Mouse (Mus musculus): ENCODE results near the gene Nr1d2. TPM values are rescaled to one million over a fixed set of nuclear protein-coding genes. Genes with fewer than 3 reads are reported as not detected.
"Not testable (repeated sequence)": the region's sequence is repeated elsewhere in the genome, so short reads cannot be mapped to it uniquely, and the experiment has no call there.

Gene Nr1d2
- polyA plus RNA-seq, 1 experiment from 2014 or later, result 5.4 TPM

DNA sequence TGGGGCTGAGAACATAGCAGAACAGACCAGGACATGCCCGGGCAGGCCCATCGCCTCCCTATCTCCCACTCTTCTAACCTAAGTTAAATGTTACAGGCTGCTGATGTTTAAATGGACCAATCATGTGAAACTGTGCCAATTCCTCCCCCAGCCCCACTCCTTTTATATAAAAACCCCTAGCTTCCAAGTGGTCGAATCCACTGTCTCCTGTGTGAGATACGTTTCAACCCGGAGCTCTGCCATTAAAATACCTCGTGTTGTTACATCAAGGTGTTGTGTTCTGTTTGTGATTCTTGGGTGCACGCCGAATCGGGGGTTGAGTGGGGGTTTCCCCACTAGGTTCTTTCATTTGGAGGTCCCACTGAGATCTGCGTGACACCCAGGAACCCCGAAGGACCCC lies 13.5 kb downstream of the Nr1d2 start:
- not testable (repeated sequence) for H3K9me3 ChIP-seq; H3K4me2 ChIP-seq (replicated peaks); H3K4me1 ChIP-seq; ATAC-seq (ENCODE audit: low FRiP score, low read depth); H3K27ac ChIP-seq; H3K36me3 ChIP-seq; H3K9ac ChIP-seq; H3K4me3 ChIP-seq; H3K27me3 ChIP-seq
- 91% methylated on average over 11 of the region's 11 CpGs for WGBS

DNA sequence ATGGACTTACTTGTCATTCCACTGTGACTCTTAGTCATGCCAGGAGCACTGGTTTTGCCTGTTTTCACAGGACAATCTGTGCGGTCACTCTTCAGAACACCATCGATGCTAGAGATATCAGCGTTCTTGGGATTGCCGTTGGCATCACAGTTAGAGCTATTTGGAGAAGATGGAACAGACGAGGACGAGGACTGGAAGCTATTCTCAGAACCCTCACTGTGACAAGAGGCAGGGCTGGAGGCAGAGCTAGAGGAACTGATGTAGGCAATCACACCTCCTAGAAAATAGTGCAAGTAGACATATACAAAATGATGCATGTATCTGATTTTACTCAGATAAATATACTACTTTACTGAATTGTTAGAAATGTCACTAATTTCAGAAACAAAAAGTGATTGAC lies 16.9 kb downstream of the Nr1d2 start:
- no peaks in the 10 kb centered on the region for H3K9me3 ChIP-seq
- no peaks in the 10 kb centered on the region for H3K36me3 ChIP-seq
- no peaks in the 10 kb centered on the region for H3K27me3 ChIP-seq
- no peak overlapping the region for H3K9ac ChIP-seq
- no peak overlapping the region for H3K4me2 ChIP-seq (replicated peaks)
- no peak for ATAC-seq (ENCODE audit: low FRiP score, low read depth)
- WGBS, result 93% methylated on average over 6 of the region's 6 CpGs
- H3K27ac ChIP-seq, result no peak overlapping the region
- H3K4me3 ChIP-seq, result no peak overlapping the region
- no peaks in the 10 kb centered on the region for H3K4me1 ChIP-seq

DNA sequence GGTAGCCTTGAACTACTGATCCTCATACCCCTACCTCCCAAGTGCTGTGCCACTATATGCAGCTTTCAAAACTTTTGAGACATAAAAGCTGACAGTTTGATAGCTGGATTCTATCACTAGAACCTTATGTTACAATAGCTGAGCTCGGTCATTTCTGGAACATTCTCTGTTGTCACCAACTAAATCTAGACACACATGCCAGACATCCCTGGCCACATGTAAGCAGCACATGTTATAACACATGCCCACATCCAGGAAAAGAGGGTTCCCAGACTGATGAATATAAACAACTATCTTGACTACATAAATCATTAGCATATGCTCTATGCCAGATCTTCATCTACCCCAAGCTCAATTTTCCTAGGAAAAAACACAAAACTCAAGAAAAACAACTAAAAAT lies 21.8 kb downstream of the Nr1d2 start:
- Histone ChIP-seq H3K4me3 (no peak overlapping the region), H3K27me3 (no peaks in the 10 kb centered on the region), H3K4me2 (replicated peaks) (no peak overlapping the region), H3K27ac (no peak overlapping the region), H3K36me3 (no peaks in the 10 kb centered on the region), H3K4me1 (no peaks in the 10 kb centered on the region), H3K9ac (no peak overlapping the region), H3K9me3 (no peaks in the 10 kb centered on the region)
- no peak for ATAC-seq (ENCODE audit: low FRiP score, low read depth)
- 77% methylated on average over 1 of the region's 1 CpGs for WGBS

DNA sequence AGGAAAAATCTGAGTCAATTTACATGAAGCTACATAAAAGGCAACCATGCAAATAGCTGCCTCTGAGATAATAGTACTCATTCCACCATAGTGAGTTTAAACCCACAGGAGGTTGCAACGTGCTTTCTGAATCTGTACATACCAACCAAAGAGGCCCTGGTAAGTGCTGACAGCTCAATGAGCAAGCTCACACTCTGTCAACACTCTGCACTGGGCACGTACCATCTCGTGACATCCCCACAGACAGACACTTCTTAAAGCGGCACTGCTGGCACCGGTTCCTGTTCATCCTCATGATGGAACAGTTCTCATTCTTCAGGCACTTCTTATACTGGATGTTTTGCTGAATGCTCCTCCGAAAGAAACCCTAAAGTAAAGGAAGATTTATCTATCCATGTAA lies 22.5 kb downstream of the Nr1d2 start:
- Histone ChIP-seq H3K4me2 (replicated peaks) (no peak overlapping the region), H3K36me3 (no peaks in the 10 kb centered on the region), H3K4me3 (no peak overlapping the region), H3K9me3 (no peaks in the 10 kb centered on the region), H3K27me3 (no peaks in the 10 kb centered on the region), H3K9ac (no peak overlapping the region), H3K4me1 (no peaks in the 10 kb centered on the region), H3K27ac (no peak overlapping the region)
- ATAC-seq (ENCODE audit: low FRiP score, low read depth), result no peak
- WGBS, result 87% methylated on average over 6 of the region's 6 CpGs

DNA sequence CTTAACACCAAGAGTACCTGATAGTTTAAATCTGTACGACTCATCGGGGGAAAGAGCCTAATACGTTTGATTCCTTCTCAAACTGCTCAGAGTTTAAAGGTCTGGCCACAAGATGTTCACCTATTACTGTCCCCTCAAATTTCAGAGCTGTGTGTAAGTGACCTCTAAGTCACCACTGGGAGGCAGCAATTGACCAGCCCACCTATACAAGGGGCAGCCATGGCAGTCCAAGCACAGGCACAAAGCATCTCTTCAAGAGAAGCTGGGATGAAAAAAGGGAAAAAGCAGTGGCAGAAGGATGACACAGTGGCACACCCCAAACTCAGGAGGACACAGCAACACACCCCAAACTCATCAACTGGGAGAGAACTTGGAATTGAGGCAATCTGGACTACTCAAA lies 28.1 kb downstream of the Nr1d2 start:
- H3K4me3 ChIP-seq, result no peak overlapping the region
- no peaks in the 10 kb centered on the region for H3K4me1 ChIP-seq
- no peak overlapping the region for H3K9ac ChIP-seq
- H3K9me3 ChIP-seq, result no peaks in the 10 kb centered on the region
- no peak overlapping the region for H3K4me2 ChIP-seq (replicated peaks)
- no peak overlapping the region for H3K27ac ChIP-seq
- peak; percentile 64 for ATAC-seq (ENCODE audit: low FRiP score, low read depth)
- peaks cover 5% of the 10 kb centered on the region; the same call in 1 of the 2 replicates for H3K36me3 ChIP-seq
- WGBS, result 86% methylated on average over 3 of the region's 3 CpGs
- no peaks in the 10 kb centered on the region for H3K27me3 ChIP-seq

DNA sequence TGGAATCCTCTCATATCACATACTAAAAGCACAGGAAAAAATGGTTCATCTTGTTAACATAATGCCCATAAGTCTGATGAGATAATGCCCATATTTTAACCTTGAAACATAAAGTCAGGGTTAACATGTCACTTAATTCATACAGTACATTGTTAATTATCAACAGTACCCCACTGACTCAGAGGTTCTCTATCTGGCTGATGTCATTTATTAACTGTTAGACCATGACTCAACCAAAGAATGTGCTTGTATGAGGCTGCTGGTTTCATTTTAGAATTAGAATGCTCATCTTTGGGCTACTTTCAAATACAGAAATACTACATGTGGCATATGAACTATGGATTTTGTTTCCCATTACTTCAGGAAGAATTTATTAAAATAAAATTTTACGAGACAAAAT lies 34.6 kb downstream of the Nr1d2 start:
- WGBS, result 83% methylated on average over 1 of the region's 1 CpGs
- H3K9me3 ChIP-seq; H3K4me2 ChIP-seq (replicated peaks); H3K4me1 ChIP-seq; H3K4me3 ChIP-seq; ATAC-seq (ENCODE audit: low FRiP score, low read depth); H3K27ac ChIP-seq; H3K36me3 ChIP-seq; H3K9ac ChIP-seq; H3K27me3 ChIP-seq: not testable (repeated sequence)

DNA sequence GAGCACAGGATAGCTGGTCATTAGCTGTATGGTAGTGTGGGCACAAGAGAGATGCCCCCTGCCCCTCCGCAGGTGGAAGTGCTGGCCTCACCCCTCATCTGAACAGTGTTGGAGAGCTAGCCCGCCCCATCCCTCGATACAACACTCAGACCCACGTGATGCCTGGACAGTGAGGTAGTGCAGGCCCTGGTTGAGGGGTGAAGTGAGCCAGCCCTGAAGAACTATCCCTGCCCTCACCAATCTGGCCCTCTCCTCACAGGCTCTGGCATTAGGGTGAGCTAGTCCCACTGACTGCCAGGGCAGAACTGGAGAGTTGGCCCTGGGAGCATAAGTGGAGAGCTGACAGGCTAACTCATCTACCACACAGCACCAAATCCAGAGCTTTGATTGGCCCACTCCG lies 37.5 kb downstream of the Nr1d2 start:
- ATAC-seq (ENCODE audit: low FRiP score, low read depth), result no peak
- H3K27ac ChIP-seq, result no peak overlapping the region
- no peak overlapping the region for H3K4me2 ChIP-seq (replicated peaks)
- H3K9me3 ChIP-seq, result no peaks in the 10 kb centered on the region
- H3K4me3 ChIP-seq, result no peak overlapping the region
- 89% methylated on average over 5 of the region's 5 CpGs for WGBS
- no peaks in the 10 kb centered on the region for H3K27me3 ChIP-seq
- H3K4me1 ChIP-seq, result no peaks in the 10 kb centered on the region
- no peak overlapping the region for H3K9ac ChIP-seq
- H3K36me3 ChIP-seq, result 0 out of 2 replicates have a peak, but pooled peaks cover 3% of the 10 kb centered on the region

DNA sequence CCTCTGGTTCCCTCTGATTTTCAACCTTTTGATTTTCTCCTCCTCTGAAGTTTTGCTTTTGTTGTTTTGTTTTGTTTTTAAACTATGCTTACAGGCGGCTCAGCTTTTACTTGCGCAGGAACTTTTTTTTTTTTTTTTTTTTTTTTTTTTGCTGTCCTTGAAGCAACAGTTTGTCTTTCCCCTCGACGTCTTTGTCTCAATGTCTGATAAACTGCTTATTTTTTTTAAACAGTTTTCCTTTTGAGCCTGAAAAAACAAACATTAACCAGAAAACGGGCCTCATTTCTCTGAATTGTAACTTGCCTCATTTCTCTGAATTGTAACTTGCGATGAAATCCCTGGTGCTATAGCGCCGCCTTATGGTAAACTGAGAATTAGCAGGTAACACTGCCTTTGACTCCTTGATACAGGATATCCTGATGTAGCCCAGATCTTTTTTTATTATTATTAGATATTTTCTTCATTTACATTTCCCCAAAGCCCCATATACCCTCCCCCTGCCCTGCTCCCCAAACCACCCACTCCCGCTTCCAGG lies 52.0 kb downstream of the Nr1d2 start:
- H3K4me2 ChIP-seq (replicated peaks), result no peak overlapping the region
- no peak for ATAC-seq (ENCODE audit: low FRiP score, low read depth)
- no peaks in the 10 kb centered on the region for H3K27me3 ChIP-seq
- WGBS, result 50% methylated on average over 9 of the region's 9 CpGs
- no peaks in the 10 kb centered on the region for H3K36me3 ChIP-seq
- H3K4me1 ChIP-seq, result no peaks in the 10 kb centered on the region
- no peak overlapping the region for H3K4me3 ChIP-seq
- H3K9ac ChIP-seq, result no peak overlapping the region
- no peak overlapping the region for H3K27ac ChIP-seq
- H3K9me3 ChIP-seq, result no peaks in the 10 kb centered on the region

DNA sequence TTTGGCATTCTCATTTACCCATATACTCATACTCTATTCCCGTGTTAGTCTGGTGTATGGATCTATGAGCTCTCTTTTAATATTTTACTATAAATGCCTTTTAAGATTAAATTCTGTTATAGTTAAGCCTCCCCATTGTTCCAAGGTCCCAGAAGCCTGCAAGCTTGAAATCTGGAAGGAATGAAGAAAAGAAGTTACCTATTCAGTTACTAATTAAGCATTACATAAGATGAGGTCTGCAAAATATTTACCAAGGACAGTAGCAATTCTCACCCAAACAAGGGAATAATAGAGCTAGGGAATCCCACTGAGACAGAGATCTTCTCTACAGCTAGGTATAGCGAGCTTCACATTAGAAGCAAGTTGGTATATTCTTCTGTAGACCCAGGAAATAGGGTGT lies 61.4 kb downstream of the Nr1d2 start:
- not testable (repeated sequence) for ATAC-seq (ENCODE audit: low FRiP score, low read depth); H3K9me3 ChIP-seq; H3K4me1 ChIP-seq; H3K4me2 ChIP-seq (replicated peaks); H3K27ac ChIP-seq; H3K9ac ChIP-seq; H3K27me3 ChIP-seq; H3K4me3 ChIP-seq; H3K36me3 ChIP-seq
- WGBS, result 82% methylated on average over 2 of the region's 2 CpGs

DNA sequence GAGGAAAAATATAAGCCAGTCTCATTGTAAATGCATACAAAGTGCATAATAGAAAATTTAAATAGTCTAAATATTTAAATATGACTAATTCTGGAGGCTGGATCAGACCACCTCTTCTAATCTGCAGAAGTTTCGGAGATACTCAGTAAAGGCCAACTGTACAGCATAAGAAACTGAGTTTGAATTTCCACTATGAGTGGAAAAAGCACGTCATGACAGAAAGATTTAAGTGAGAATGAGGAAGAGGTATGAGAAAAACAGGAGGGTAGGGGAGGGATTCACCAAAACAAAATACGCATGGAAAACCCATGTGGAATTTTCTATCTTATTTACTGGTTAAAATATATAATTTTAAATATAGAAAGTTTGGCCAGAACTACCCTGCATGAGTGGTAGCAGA lies 71.3 kb downstream of the Nr1d2 start:
- Histone ChIP-seq H3K27me3 (no peaks in the 10 kb centered on the region), H3K27ac (no peak overlapping the region), H3K4me1 (no peaks in the 10 kb centered on the region), H3K9me3 (no peaks in the 10 kb centered on the region), H3K4me2 (replicated peaks) (no peak overlapping the region), H3K36me3 (no peaks in the 10 kb centered on the region), H3K9ac (no peak overlapping the region), H3K4me3 (no peak overlapping the region)
- 85% methylated on average over 3 of the region's 3 CpGs for WGBS
- ATAC-seq (ENCODE audit: low FRiP score, low read depth), result no peak

DNA sequence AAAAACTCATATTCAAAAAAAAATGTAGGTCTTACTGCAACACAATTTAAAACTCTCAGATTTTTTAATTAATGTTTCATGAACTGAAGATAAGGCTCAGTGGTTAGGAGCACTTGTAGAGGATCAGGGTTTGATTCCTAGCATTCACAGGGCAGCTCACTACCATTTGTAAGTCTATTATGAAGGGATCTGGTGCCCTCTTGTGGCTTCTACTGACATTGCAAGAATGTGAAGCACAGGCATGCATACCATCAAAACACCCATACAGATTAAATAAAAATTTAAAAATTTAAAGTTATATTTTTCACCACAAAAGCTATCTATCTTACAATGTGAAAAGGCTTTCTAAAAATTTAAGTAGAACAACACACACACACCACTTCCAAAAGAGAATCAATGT lies 71.9 kb downstream of the Nr1d2 start:
- Histone ChIP-seq H3K4me3 (no peak overlapping the region), H3K9me3 (no peaks in the 10 kb centered on the region), H3K27me3 (no peaks in the 10 kb centered on the region), H3K4me2 (replicated peaks) (no peak overlapping the region), H3K27ac (no peak overlapping the region), H3K4me1 (no peaks in the 10 kb centered on the region), H3K36me3 (no peaks in the 10 kb centered on the region), H3K9ac (no peak overlapping the region)
- ATAC-seq (ENCODE audit: low FRiP score, low read depth), result no peak
